Mouse (Mus musculus): ENCODE measurements at regions not wholly inside any gene's neighbourhood (a gene's known extent, or its start where the extent isn't known, plus 50 kb on each side); places are given as distances from the start of the nearest gene placed in this dataset.

- no peak for DNase-seq (ENCODE audit: inconsistent age in 2 of 2, low spot score in 1 of 2)
These were observed 449.0 kb upstream of the Jarid2 start for GRCm38 (mm10) chr13:44280296-44280695.

GRCm38 (mm10) chr13:44281796-44282195 is 447.5 kb upstream of the Jarid2 start:
- no peak for DNase-seq (ENCODE audit: inconsistent age in 2 of 2, low spot score in 1 of 2)

- DNase-seq (ENCODE audit: inconsistent age in 2 of 2, low spot score in 1 of 2) = no peak
These were observed 447.0 kb upstream of the Jarid2 start for GRCm38 (mm10) chr13:44282306-44282705.

GRCm38 (mm10) chr13:44282731-44283571 is 446.3 kb upstream of the Jarid2 start:
- no peak for DNase-seq (ENCODE audit: inconsistent age in 2 of 2, low spot score in 1 of 2)

- no peak for DNase-seq (ENCODE audit: inconsistent age in 2 of 2, low spot score in 1 of 2)
These were observed 443.4 kb upstream of the Jarid2 start for GRCm38 (mm10) chr13:44285881-44286280.

- DNase-seq (ENCODE audit: inconsistent age in 2 of 2, low spot score in 1 of 2) = no peak
These were observed 439.1 kb upstream of the Jarid2 start for GRCm38 (mm10) chr13:44290199-44290598.

- DNase-seq (ENCODE audit: inconsistent age in 2 of 2, low spot score in 1 of 2) = peak in 1 of 2 experiments; percentile 70
These were observed 436.7 kb upstream of the Jarid2 start for GRCm38 (mm10) chr13:44292476-44293056.

- DNase-seq (ENCODE audit: inconsistent age in 2 of 2, low spot score in 1 of 2) = peak in 1 of 2 experiments; percentile 51
These were observed 435.4 kb upstream of the Jarid2 start for GRCm38 (mm10) chr13:44293736-44294416.

- no peak for DNase-seq (ENCODE audit: inconsistent age in 2 of 2, low spot score in 1 of 2)
These were observed 433.7 kb upstream of the Jarid2 start for GRCm38 (mm10) chr13:44295621-44296020.

- DNase-seq (ENCODE audit: inconsistent age in 2 of 2, low spot score in 1 of 2) = no peak
These were observed 428.7 kb upstream of the Jarid2 start for GRCm38 (mm10) chr13:44300611-44301010.

GRCm38 (mm10) chr13:44301215-44301614 is 428.1 kb upstream of the Jarid2 start:
- DNase-seq (ENCODE audit: inconsistent age in 2 of 2, low spot score in 1 of 2) = no peak

- DNase-seq (ENCODE audit: inconsistent age in 2 of 2, low spot score in 1 of 2) = peak in 1 of 2 experiments; percentile 66
These were observed 427.3 kb upstream of the Jarid2 start for GRCm38 (mm10) chr13:44301936-44302335.

- DNase-seq (ENCODE audit: inconsistent age in 2 of 2, low spot score in 1 of 2) = peak in 1 of 2 experiments; percentile 58
These were observed 423.9 kb upstream of the Jarid2 start for GRCm38 (mm10) chr13:44305134-44305991.

- peak; percentile 85 to 92 for DNase-seq (ENCODE audit: inconsistent age in 2 of 2, low spot score in 1 of 2)
These were observed 422.8 kb upstream of the Jarid2 start for GRCm38 (mm10) chr13:44306275-44307050.

- no peak for DNase-seq (ENCODE audit: inconsistent age in 2 of 2, low spot score in 1 of 2)
These were observed 421.0 kb upstream of the Jarid2 start for GRCm38 (mm10) chr13:44308227-44308626.

- DNase-seq (ENCODE audit: inconsistent age in 2 of 2, low spot score in 1 of 2) = no peak
These were observed 417.0 kb upstream of the Jarid2 start for GRCm38 (mm10) chr13:44312237-44312636.

- peak in 1 of 2 experiments; percentile 40 for DNase-seq (ENCODE audit: inconsistent age in 2 of 2, low spot score in 1 of 2)
These were observed 412.4 kb upstream of the Jarid2 start for GRCm38 (mm10) chr13:44316747-44317446.

- no peak for DNase-seq (ENCODE audit: inconsistent age in 2 of 2, low spot score in 1 of 2)
These were observed 411.7 kb upstream of the Jarid2 start for GRCm38 (mm10) chr13:44317596-44317995.

GRCm38 (mm10) chr13:44319101-44319500 is 410.2 kb upstream of the Jarid2 start:
- DNase-seq (ENCODE audit: inconsistent age in 2 of 2, low spot score in 1 of 2) = no peak
